Mouse (Mus musculus) forebrain, embryonic 11.5 days (tissue): ENCODE data around the gene Gm7168. TPM values are rescaled to one million over a fixed set of nuclear protein-coding genes. Genes with fewer than 3 reads are reported as not detected.

Experiments used
- polyA plus RNA-seq: library from polyadenylated mRNA; unstranded; fragments of >200 nt; fragmentation: Nextera tagmentation; extraction: Ambion mirVana; gene quantifications from 2 replicates; pipeline ENCODE4 v1.2.1, GENCODE M21; 2014

The Gm7168 gene
- polyA plus RNA-seq, 1 experiment from 2014 or later: not detected

Other genes starting within 250 kb of the Gm7168 start
- gene Afdn, start 187.8 kb upstream of the Gm7168 start, polyA plus RNA-seq: 136 and 141 TPM in 2 replicates
- 11.5 and 11.6 TPM in 2 replicates for gene Tcte2, start 186.5 kb upstream of the Gm7168 start, polyA plus RNA-seq
- gene Gm7356, start 55.3 kb downstream of the Gm7168 start, polyA plus RNA-seq: not detected in 2 replicates
- not detected in 2 replicates for gene Gm7358, start 111.2 kb downstream of the Gm7168 start, polyA plus RNA-seq